Mouse (Mus musculus) lung, postnatal 25 days (tissue): Measurements from ENCODE around the gene Dazl.
"Not testable (repeated sequence)": the region's sequence is repeated elsewhere in the genome, so short reads cannot be mapped to it uniquely, and the experiment has no call there.

Experiments used
- DNase-seq: peaks from one replicate; pipeline ENCODE4 v3.0.0; 2022; ENCODE audit warnings: low spot score

Gene Dazl

DNA sequence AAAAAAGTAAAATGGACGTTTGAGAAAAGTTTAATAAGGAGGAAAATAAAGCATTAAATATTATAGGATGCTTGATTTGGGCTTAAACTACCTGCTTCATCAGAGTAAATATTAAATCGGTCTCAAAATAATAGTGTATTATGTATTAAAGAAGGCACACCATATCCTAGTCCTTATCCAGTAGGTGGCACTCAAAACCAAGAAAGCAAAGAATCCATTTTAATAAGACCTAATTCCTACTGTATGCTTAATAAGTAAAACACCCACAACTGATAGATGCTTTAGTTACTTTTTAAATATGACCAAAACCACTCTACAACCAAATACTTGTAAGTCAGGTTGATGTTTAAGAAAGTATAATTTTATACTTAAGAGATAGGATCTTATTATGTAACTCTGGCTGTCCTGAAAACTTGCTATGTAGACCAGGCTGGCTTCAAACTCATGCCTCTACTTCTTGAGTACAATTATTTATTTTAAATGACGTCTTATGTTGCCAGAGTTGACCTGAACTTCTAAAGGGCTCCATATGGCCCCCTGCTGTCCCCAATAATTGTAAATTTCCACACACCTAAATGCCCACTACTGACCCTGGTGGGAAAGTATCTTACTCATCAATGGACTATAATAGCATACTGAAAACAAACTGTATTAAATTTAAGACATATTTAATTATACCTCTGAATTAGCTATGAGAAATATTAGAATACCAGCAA, 1.8 kb downstream of the Dazl start:
- DNase-seq: peak; percentile 48

DNA sequence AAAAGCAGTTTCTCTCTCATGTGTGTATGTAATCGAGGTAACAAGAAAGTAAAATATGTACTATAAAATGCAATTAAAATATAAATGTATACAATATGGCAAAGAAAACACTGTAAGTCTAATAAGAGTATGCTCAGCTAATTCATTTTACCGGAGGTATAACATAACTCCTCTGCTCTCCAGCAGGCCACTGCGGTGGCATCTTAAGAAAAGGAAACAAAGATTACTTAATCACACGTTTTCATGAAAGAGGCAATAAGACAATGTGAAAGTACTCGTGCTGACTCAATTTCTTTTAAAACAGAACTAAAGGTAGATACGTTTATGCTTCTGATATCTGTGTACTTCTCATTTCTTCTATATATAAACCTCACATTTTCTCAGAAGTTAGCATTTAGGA, 8.6 kb downstream of the Dazl start:
- no peak for DNase-seq

DNA sequence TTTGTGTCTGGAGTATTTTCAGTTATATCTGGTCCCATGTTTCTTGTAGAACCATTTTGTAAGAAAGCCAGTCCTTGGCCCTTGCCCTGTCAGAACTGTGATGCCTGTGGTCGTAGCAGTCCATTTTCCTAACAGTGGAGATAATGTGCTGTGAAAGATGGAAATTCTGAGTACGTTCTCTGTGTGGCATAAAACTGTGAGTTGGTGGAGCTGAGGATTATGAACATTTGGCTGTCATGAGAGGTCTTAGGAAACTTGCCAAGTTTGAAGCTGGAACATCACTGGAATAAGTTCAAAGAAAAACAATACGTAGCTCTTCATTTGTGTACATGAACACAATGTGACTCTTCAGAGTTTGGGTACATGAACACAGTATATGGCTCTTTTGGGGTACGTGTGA, 31.8 kb downstream of the Dazl start:
- not testable (repeated sequence) for DNase-seq

DNA sequence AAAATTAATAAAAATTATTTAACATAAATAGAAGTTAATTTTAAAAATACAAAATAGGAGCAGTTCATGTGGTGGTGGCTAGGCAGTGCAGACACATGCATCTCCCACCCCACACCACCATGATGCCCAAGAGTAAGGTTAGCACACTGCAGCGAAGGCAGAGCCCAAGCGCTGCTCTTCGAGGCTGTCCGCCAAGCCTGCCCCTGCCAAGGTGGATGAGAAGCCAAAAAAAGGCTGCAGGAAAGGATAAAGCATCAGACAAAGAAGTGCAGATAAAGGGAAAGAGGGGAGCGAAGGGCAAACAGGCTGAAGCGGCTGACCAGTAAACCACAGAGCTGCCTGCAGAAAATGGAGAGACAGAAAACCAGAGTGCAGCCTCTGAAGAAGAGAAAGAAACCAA, 32.6 kb downstream of the Dazl start:
- DNase-seq: no peak

DNA sequence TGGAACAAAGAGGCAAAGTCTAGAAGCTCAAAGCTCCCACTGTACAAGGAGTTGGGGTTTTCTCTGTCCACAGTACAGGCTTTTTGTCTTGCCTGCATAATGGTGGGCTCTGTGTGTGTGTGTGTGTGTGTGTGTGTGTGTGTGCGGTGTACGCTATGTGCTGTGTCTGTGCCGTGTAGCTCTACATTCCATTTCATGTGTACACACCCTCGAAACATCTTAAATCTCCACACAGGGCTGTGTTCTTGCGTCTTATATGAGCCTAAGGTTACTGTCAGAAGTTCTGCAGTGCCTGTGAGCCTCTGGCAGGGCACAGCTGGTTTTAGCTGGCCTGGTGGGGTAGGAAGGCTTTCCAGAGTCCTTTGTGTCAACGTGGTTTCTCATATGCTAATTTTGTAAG, 46.8 kb downstream of the Dazl start:
- no peak for DNase-seq

DNA sequence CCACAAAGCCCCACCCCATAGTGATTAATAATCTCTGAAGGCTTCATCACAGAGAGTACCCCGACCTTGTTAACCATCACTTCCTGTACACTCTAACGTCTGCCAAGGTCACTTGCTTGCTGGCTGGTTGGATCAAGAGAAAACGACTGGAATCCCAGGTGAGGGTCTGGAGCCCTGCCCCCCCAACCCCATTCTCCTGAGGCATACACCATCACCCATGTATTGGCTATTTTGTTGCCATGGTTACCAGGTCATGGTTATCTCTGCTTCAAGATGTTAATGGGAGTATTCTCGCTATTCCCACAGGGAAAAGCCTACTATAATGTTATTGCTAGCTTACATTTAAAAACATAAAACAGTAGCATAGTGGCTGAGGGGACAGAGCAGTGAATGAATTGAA, 48.8 kb downstream of the Dazl start:
- DNase-seq: no peak

DNA sequence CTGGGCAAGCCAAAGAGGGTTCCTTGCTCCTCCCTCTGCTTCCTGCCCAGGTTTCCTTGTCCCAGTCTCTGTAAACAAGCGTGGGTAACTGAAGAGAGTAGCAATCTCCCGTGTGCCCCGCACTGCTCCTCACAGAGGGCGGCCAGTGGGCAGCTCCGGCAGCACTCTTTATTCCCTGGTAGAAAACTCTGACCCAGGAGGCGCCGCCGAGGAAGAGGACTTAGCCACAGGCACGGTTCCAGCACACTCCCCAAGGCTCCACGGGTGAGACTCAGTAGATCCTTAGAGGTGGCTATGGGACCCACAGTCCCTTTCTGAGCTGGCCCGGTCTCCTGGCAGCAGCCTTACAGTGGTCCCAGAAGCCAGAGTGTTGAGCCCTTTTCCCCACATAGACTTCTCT, 50.1 kb downstream of the Dazl start:
- DNase-seq: no peak

DNA sequence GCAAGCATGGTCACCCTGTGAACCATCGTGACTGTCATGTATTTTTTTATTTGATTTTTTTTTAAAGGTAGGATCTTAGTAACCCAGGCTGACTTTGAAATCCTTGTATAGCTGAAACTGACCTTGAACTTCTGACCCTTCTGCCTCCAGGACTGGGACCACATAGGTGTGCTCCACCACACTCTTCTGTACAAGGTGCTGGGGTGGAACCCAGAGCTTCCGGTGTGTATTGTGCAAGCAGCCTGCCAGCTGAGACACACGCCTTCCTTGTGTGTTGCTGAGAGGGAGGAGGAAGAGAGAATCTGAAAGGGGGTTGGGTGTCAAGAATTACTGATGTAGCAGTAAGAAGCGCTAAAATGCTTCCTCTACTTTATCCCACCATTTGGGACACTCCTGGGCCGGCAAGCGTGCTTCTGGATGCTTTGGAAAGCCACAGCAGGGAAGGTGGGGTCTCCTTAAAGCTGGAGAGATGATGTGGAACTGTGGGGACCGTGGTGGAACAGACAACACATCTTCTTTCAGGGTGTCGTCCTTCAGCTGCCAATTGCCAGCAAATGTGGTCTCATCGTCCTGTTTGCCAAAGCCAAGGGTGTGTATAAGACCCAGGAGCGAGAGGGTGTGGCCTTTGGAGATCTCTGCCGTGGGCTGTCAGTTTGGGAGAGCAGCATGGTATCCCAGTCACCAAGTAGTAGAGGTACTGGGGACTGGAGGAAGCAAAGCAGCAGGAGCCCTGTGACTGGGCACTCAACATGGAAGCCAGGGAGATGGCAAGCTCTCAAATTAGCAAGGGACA, 55.4 kb downstream of the Dazl start:
- no peak for DNase-seq

DNA sequence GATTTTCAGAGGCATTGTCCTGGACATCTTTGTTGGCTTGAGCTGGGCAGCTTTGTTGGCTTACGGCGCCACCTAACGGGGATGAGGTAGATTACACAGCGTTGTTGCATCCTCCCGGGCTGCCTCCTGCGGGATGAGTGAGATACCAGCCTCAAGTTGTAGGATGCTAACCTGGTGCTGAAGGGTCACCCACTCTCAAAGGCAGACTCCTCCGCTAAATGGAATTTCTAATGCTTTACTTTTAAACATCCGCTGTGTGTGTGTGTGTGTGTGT, 56.1 kb downstream of the Dazl start:
- DNase-seq: peak; percentile 72

DNA sequence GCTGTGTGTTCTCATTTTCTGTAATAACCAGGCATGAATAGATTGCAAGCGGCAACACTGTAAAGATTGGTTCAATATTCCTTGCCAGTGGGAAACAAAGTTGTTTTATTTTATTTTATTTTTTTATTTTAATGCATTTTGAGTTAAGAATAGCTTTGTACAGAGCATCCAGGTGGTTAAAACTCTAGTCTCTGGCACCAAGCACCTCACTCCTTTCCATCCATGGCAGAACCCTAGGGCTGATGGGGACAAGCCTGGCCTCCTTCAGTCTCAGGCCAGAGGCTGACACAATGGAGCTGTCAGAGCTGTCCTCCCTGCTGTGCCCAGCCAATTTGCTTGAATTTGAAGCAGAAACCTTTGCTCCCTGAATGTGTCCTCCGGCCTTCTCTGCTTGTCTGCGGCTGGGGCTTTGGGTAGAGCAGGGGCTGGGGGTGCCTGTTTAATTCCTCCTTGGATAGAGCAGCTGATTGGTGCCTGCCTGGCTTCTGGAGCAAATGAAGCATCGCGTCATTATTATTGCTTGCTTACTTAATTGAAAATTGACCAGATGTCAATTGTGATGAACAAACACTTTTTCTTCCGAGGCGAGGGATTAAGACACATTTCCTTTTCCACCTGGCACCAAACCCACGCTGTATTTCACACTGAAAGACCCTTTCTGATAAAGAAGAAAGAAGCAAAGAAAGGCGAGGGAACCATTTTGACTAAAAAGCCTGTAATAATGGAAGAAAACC, 56.6 kb downstream of the Dazl start:
- DNase-seq: no peak

DNA sequence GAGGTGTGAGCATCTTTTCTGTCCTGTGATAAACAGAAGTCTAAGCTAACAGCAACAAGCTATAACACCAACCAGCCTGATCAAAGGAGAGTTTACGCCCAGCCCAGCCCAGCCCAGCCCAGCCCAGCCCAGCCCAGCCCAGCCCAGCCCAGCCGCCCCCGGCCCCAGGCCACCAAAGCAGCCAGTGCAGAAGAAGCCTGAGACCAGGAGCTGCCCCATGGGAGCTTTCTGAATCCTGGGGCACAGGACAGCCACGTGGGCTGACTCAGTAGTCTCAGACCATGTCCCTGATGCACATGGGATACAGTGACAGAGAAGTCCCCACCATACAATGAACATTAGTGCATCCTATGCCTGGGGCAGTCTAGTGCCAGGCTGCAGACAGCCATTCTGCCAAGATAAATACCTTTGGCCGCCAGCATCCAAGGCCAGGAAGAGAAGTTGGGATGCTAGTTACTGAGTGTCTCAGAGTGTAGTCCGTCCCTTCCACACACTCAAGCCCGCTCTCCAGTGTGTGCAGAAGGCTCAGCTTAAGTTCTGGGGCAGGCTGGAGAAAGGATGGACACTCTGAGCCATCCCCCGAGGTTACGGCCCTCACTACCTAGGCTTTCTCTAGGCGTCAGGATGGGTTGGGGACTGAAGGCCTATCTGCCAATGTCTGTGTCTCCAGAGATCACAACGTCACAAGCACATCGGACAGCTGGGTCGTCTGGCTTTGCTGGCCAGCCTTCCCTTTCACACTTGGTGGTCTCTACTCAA, 57.3 kb downstream of the Dazl start:
- DNase-seq: no peak

DNA sequence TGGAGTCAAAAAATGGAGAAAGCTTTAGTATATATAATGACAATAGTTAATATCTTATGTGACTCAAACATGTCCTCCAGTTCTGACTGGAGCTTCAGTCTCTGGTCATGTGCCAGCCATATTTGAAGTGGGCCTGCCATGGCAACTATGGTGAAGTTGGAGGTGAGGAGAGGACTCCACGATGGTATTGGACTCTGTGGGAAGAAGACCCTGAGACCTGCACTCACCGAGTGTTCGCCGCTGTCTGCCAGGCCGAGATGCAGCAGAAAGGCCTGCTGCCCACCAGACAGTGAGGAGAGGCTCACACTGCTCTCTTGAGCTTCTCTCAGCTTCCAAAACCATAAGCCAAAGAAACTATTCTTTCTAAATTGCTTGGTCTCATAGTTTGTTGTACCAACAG, 59.5 kb downstream of the Dazl start:
- no peak for DNase-seq

DNA sequence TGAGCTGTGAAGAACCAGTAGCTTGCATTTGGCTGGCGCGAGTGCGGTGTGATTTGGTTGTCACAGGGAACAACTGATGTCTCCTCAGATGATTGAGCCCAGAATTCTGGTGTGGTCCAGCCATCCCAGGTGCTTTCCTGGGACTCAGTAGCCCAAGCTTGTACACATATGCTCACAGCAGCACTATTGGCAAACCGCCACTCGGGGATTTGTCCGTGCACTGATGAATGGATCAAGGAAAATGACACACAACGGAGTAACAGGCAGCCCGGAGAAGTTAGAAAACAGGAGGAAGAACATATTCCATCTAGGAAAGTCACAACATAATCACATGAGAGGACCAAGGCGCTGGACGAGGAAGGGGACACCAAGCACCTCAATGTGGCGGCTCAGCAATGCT, 60.6 kb downstream of the Dazl start:
- DNase-seq: no peak

DNA sequence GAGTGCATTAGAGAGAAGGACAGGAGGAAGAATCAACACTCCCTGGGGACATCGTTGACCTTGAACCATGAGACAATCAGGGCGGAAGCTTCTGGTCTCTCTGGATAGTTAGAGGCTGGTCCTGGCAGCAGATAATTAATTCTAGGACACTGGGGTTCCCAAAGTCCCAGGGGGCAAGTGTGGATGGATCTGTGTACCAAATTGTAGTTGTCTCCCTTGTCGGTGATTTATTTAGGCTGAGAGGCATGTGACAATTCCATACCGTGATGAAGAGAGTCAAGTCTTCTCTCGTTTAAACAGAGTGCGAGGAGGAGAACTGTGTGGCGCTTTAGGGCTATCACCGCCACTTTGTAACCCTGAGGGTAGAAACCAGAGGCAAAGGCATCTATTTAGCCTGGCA, 62.2 kb downstream of the Dazl start:
- DNase-seq: no peak

DNA sequence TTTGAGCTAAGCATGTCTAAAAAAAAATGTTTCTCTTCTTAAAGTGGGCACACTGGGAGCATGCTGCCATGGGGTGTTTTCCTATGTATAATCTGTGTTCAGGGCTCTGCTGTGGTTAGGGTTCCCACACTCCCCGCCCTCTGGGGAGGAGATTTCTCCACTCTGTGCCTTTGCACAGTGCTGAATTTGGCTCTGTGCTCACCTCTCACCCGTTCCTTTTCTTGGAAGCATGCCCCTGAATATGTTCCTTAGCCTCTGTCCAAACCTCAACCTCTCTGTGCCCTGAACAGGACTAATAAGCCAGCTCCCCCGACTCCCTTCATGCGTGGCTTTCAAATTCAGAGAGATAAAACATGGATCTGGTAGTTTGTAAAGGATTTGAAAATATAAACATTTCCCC, 63.9 kb downstream of the Dazl start:
- DNase-seq: no peak
